Mouse (Mus musculus) E14TG2a.4 (cell line): ENCODE results near the gene Asdurf.

ENCODE experiments used
- CTCF ChIP-seq: conservative IDR thresholded peaks from 2 replicates; pipeline ENCODE4 v1.5.1; 2014; ENCODE audit warnings: low read length
- NANOG ChIP-seq: IDR thresholded peaks from 2 replicates; pipeline ENCODE4 v1.6.1; 2014; ENCODE audit warnings: borderline replicate concordance, low read length, mixed read lengths
- POU5F1 ChIP-seq: IDR thresholded peaks from 2 replicates; pipeline ENCODE4 v1.6.1; 2014; ENCODE audit warnings: low read length, borderline replicate concordance

- TF ChIP-seq CTCF (no peak), NANOG (no peak), POU5F1 (no peak)
Observed at GRCm38 (mm10) chr1:53352327-53353261, at the start of gene Asdurf, which contains the start of the genes Gm28551 and Asnsd1.
